ENCODE assay signal across 18 mouse cellular contexts in the genomic region with DNA sequence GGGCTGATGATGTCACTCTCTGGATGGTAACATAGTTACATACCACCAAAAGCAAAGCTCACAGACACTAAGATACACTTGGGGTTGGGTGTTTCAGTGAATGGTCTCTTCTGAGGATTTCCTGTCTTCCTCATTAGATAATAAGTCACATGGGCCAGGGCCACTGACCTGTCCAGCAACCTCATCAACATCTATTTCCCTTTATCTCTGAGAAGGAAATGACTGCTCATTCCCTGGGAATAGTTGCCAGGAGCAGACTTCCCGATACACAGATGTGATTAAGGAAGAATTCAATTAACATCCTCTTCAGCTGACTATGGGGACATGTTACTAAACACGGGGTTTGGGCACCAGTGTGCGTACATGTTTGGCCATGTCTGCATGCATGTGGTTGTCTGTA.
DNase-seq lines count a peak whose midpoint lies in the region; ATAC-seq and TF ChIP-seq lines count a peak whose summit lies in the region.
"Had no signal": no experiment of that assay in that cellular context is flagged by ENCODE, and none has a peak within 500 bp of the region (broad histone marks: within the 10 kb centered on the region; RNA-seq: fewer than 3 reads in every experiment).

No protein-coding gene starts in this region.

- 0 out of 2 replicates have a peak overlapping the region, but pooled peaks have one; percentile 19 for H3K27ac ChIP-seq in forebrain, embryonic 12.5 days
- H3K27ac ChIP-seq in forebrain, postnatal 0 days (ENCODE audit: low read depth, low read length) = no peak overlapping the region
- H3K27ac ChIP-seq in liver, adult 2 months (replicated peaks; ENCODE audit: insufficient read depth, low read depth, low read length) = no peak overlapping the region
- no peak overlapping the region for H3K27ac ChIP-seq in liver, embryonic 12.5 days
- no peak overlapping the region for H3K27ac ChIP-seq in kidney, postnatal 0 days
- H3K27ac ChIP-seq in midbrain, embryonic 15.5 days = peak overlapping the region; percentile 48; the same call in 1 of the 2 replicates
- H3K27ac ChIP-seq: heart, embryonic 10.5 days; intestine, embryonic 15.5 days; stomach, postnatal 0 days had no signal

- no peak overlapping the region for H3K9ac ChIP-seq in forebrain, embryonic 12.5 days
- H3K9ac ChIP-seq in forebrain, postnatal 0 days = no peak overlapping the region
- no peak overlapping the region for H3K9ac ChIP-seq in liver, adult 2 months (ENCODE audit: low read depth, low read length)
- no peak overlapping the region for H3K9ac ChIP-seq in liver, embryonic 12.5 days
- no peak overlapping the region for H3K9ac ChIP-seq in kidney, postnatal 0 days (ENCODE audit: low read depth, low read length)
- H3K9ac ChIP-seq in midbrain, embryonic 15.5 days = no peak overlapping the region
- H3K9ac ChIP-seq: intestine, embryonic 15.5 days had no signal

- H3K79me2 ChIP-seq in liver, adult 2 months (ENCODE audit: control insufficient read depth, insufficient read depth, low read length) = no peaks in the 10 kb centered on the region

- H3K4me2 ChIP-seq in forebrain, embryonic 12.5 days = no peak overlapping the region
- H3K4me2 ChIP-seq in forebrain, postnatal 0 days (ENCODE audit: low read depth) = no peak overlapping the region
- no peak overlapping the region for H3K4me2 ChIP-seq in liver, embryonic 12.5 days
- H3K4me2 ChIP-seq in kidney, postnatal 0 days (ENCODE audit: low read length) = no peak overlapping the region
- H3K4me2 ChIP-seq in midbrain, embryonic 15.5 days = no peak overlapping the region
- H3K4me2 ChIP-seq: intestine, embryonic 15.5 days had no signal

- WGBS in forebrain, embryonic 12.5 days = 80% methylated on average over 3 of the region's 3 CpGs
- 81% methylated on average over 3 of the region's 3 CpGs for WGBS in forebrain, postnatal 0 days
- WGBS in liver, adult 2 months = 62% methylated on average over 3 of the region's 3 CpGs
- WGBS in liver, embryonic 12.5 days (ENCODE audit: insufficient replicate concordance) = 63% methylated on average over 3 of the region's 3 CpGs
- 68% methylated on average over 3 of the region's 3 CpGs for WGBS in kidney, postnatal 0 days
- WGBS in midbrain, embryonic 15.5 days = 75% methylated on average over 3 of the region's 3 CpGs

- no peaks in the 10 kb centered on the region for H3K36me3 ChIP-seq in forebrain, embryonic 12.5 days (replicated peaks)
- H3K36me3 ChIP-seq in forebrain, postnatal 0 days (ENCODE audit: insufficient read depth) = no peaks in the 10 kb centered on the region
- H3K36me3 ChIP-seq in liver, adult 2 months (ENCODE audit: control insufficient read depth, insufficient read depth, low read length) = no peaks in the 10 kb centered on the region
- no peaks in the 10 kb centered on the region for H3K36me3 ChIP-seq in liver, embryonic 12.5 days
- H3K36me3 ChIP-seq in kidney, postnatal 0 days (ENCODE audit: insufficient read depth, low read length) = no peaks in the 10 kb centered on the region
- H3K36me3 ChIP-seq in midbrain, embryonic 15.5 days (replicated peaks) = no peaks in the 10 kb centered on the region
- H3K36me3 ChIP-seq: heart, embryonic 10.5 days; intestine, embryonic 15.5 days had no signal

- no peak for TF ChIP-seq POLR2A in liver, adult 2 months (IDR thresholded peaks at IDR 0.05; ENCODE audit: extremely low read depth, insufficient read depth, low read length)

- DNase-seq in forebrain, postnatal 0 days = no peak
- DNase-seq in liver, adult 2 months (ENCODE audit: extremely low read depth, low read depth, low spot score) = peak; percentile 27
- peak; percentile 1 for DNase-seq in kidney, postnatal 0 days (ENCODE audit: low spot score)
- no peak for DNase-seq in gastrocnemius, postnatal 10 days
- no peak for DNase-seq in thymus, postnatal 4 days
- DNase-seq: cerebellum, adult 11 months; cerebellum, postnatal 36 days; gastrocnemius, postnatal 36 days; heart, postnatal 14 days; liver; thymus, postnatal 14 days had no signal

- no peak overlapping the region for H3K4me3 ChIP-seq in forebrain, embryonic 12.5 days (replicated peaks)
- H3K4me3 ChIP-seq in forebrain, postnatal 0 days (ENCODE audit: low read depth, low read length) = no peak overlapping the region
- H3K4me3 ChIP-seq in liver, adult 2 months (ENCODE audit: insufficient read depth, low read depth, low read length) = no peak overlapping the region
- no peak overlapping the region for H3K4me3 ChIP-seq in liver, embryonic 12.5 days
- no peak overlapping the region for H3K4me3 ChIP-seq in kidney, postnatal 0 days (replicated peaks; ENCODE audit: low read depth, low read length)
- no peak overlapping the region for H3K4me3 ChIP-seq in midbrain, embryonic 15.5 days
- H3K4me3 ChIP-seq: heart, embryonic 10.5 days; intestine, embryonic 15.5 days had no signal

- ATAC-seq in forebrain, embryonic 12.5 days (ENCODE audit: low FRiP score) = no peak
- ATAC-seq in forebrain, postnatal 0 days = no peak
- no peak for ATAC-seq in liver, embryonic 12.5 days
- no peak for ATAC-seq in kidney, postnatal 0 days (replicated peaks; ENCODE audit: low FRiP score, low read depth)
- ATAC-seq in midbrain, embryonic 15.5 days (replicated peaks) = no peak
- ATAC-seq: activated CD4-positive, CD25-positive, alpha-beta regulatory T cell, adult 4 months; intestine, embryonic 15.5 days had no signal

- no peaks in the 10 kb centered on the region for H3K27me3 ChIP-seq in forebrain, embryonic 12.5 days
- H3K27me3 ChIP-seq in forebrain, postnatal 0 days (ENCODE audit: insufficient read depth, low read length) = no peaks in the 10 kb centered on the region
- no peaks in the 10 kb centered on the region for H3K27me3 ChIP-seq in liver, adult 2 months (ENCODE audit: control insufficient read depth, insufficient read depth, low read length)
- no peaks in the 10 kb centered on the region for H3K27me3 ChIP-seq in liver, embryonic 12.5 days (replicated peaks)
- no peaks in the 10 kb centered on the region for H3K27me3 ChIP-seq in kidney, postnatal 0 days (ENCODE audit: insufficient read depth, low read length)
- H3K27me3 ChIP-seq in midbrain, embryonic 15.5 days (replicated peaks) = no peaks in the 10 kb centered on the region
- H3K27me3 ChIP-seq: intestine, embryonic 15.5 days had no signal

- no peaks in the 10 kb centered on the region for H3K9me3 ChIP-seq in forebrain, embryonic 12.5 days
- H3K9me3 ChIP-seq in forebrain, postnatal 0 days (ENCODE audit: low read length) = no peaks in the 10 kb centered on the region
- no peaks in the 10 kb centered on the region for H3K9me3 ChIP-seq in liver, embryonic 12.5 days (replicated peaks)
- H3K9me3 ChIP-seq in kidney, postnatal 0 days (replicated peaks; ENCODE audit: low read length) = no peaks in the 10 kb centered on the region
- no peaks in the 10 kb centered on the region for H3K9me3 ChIP-seq in midbrain, embryonic 15.5 days
- H3K9me3 ChIP-seq: heart, embryonic 10.5 days; intestine, embryonic 15.5 days had no signal

- TF ChIP-seq CTCF in forebrain, postnatal 0 days (IDR thresholded peaks at IDR 0.05; ENCODE audit: low read depth) = no peak
- TF ChIP-seq CTCF in liver, adult 2 months (IDR thresholded peaks at IDR 0.05; ENCODE audit: low read depth, low read length) = no peak
- no peak for TF ChIP-seq CTCF in kidney, postnatal 0 days (IDR thresholded peaks at IDR 0.05; ENCODE audit: low read depth)

- H3K4me1 ChIP-seq in forebrain, embryonic 12.5 days = peaks cover 31% of the 10 kb centered on the region
- H3K4me1 ChIP-seq in forebrain, postnatal 0 days (ENCODE audit: insufficient read depth) = no peaks in the 10 kb centered on the region
- no peaks in the 10 kb centered on the region; the same call in 1 of the 2 replicates for H3K4me1 ChIP-seq in liver, adult 2 months (ENCODE audit: control insufficient read depth, insufficient read depth, low read length)
- no peaks in the 10 kb centered on the region for H3K4me1 ChIP-seq in liver, embryonic 12.5 days
- H3K4me1 ChIP-seq in kidney, postnatal 0 days (replicated peaks; ENCODE audit: insufficient read depth, low read length) = no peaks in the 10 kb centered on the region
- H3K4me1 ChIP-seq in midbrain, embryonic 15.5 days = peaks cover 51% of the 10 kb centered on the region
- H3K4me1 ChIP-seq: intestine, embryonic 15.5 days had no signal

Comparison
In these comparisons a context has a peak if more than half of its experiments do, and no peak if none do; other contexts are left out.
1. H3K27ac ChIP-seq: peak in forebrain, embryonic 12.5 days (single experiment) and midbrain, embryonic 15.5 days (single experiment); none in forebrain, postnatal 0 days (single experiment), liver, adult 2 months (single experiment), liver, embryonic 12.5 days (single experiment) and kidney, postnatal 0 days (single experiment).
2. DNase-seq: peak in liver, adult 2 months (single experiment) and kidney, postnatal 0 days (single experiment); none in forebrain, postnatal 0 days (single experiment), gastrocnemius, postnatal 10 days (single experiment) and thymus, postnatal 4 days (single experiment).